Mouse (Mus musculus): ENCODE data around the gene Vav2.

Gene Vav2

DNA sequence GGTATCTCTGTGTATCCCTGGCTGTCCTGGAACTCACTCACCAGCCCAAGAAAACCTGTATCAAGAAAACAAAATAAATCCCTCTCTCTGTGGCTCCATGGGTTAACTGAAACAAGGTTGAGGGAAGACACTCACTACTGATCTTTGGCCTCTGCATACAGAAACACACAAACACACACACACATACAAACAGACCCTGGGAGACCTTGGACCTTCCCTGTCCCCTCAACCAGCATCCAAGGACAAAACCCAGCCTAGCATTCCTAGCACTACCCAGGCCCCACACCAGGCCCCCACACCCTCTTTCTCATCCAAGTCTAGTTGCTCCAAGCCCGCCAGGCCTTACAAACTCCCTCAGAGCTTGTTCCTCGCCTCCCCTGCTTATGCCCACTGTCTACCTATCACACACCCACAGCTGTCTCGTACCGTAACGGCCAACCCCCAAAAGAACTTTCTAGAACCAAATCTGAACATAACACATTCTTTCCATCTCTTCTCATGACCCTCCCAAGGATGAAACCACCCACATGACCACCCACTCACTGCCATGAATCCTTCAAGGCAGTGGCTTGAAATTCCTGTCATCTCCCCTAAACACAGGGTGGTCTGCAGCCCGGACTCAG is 16.2 kb downstream of the Vav2 start:
- DNase-seq (ENCODE audit: low read depth, low spot score): no peak

DNA sequence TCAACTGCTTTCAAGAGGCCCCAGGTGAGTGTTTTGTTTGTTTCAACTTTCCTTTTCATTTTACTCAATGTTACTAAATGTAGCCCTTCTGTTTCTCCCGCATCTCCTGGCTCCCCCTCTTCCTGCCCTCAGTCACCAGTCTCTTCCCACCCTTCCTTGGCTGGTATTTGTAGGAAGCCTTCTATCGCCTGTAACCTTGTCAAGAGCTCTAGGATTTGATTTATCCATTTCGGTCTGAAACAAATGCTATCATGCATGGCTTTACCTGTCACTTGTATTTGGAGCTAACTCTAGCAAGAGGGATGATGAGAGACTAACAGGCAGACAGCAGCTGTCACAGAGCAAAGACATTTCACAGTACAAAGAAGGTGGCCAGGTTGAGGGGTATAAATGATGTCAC is 18.6 kb downstream of the Vav2 start:
- no peak for DNase-seq (ENCODE audit: low read depth, low spot score)

DNA sequence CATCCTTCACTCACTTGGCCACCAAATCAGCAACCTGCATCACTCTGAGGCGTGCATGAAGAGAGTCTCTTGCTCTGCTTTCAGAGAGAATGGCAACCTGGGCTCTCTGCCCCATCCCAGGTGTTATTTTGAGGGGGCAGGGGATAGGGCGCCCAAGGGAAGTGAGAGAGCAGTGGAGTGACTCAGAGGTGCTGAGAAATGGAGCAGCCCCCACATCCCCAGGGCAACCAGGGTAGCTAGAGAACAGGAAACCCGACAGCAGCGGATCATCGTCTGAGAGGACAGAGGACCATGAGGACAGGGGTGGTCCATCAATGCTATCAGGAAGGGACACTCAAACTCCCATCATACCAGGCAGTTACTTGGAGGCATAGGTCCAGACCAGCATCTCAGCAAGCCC is 19.9 kb downstream of the Vav2 start:
- no peak for DNase-seq (ENCODE audit: low read depth, low spot score)

DNA sequence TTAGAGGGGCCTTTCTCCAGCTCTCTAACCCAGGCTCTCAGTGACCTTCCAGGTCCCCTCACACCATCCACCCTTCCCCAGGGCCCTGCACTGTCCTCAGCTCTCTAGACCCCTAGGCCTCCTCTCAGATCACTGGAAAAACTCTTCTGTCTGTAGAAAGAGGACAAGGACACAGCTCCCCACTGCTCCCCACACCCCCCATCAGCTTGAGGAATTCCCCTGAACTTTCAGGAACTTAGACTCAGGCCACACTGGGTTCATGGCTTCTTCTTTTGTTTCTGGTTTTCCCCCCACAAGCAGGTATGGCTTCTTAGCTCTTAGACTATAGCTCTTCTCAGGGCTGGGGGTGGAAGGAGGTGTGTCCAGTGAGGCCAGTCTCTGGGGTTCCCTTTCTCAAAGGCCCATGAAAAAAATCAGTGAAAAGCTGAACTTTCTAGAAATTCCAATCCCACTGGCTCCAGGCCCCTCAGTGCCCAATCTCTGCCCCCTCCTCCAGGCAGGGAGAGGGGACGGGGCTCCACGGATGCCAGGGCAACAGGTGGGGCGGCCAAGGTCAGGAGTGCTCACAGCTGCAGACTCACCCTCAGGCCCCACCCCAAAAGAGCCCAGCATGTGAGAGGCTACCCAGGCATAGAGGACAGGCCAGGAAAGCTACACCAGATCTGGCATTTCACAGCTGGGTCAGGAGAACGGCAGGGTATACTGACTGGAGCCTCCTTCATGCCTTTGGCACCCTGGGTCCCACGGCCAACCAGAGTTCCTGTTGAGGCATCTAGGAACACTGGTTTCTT is 21.5 kb downstream of the Vav2 start:
- DNase-seq (ENCODE audit: low read depth, low spot score): peak; percentile 7

DNA sequence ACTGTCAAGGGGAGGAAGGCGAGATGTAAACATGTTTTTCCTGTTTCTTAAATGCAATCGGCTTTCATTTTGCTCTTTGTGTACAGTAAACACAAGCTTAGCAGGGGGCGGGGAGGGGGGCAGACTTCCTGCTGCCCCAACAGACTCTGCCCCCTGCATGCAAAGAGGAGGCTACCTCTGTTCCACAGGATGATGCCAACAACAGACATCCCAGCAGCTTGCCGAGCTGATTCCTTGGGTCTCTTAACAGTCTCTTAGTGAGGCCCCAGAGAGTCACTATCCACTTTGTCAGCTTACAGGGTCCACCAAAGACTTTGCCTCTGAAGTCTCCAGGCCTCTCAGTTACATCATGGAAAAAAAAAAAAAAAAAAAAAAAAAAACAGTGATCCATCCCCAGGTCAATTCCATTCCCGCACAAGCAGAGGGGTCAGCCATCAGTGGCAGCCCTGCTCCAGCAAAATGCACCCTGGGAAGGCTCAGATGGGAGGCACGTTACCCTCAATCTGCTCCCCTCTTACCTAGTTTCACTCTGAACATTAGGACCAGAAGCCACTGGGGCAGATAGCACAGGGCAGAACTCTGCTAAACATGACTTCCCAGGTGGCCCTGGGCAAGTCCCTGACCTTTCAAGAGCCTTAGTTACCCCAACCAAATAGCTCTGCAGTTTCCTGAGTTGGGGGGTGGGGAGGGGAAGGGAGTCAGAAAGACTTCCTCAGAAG is 22.3 kb downstream of the Vav2 start:
- DNase-seq (ENCODE audit: low read depth, low spot score): peak; percentile 38

DNA sequence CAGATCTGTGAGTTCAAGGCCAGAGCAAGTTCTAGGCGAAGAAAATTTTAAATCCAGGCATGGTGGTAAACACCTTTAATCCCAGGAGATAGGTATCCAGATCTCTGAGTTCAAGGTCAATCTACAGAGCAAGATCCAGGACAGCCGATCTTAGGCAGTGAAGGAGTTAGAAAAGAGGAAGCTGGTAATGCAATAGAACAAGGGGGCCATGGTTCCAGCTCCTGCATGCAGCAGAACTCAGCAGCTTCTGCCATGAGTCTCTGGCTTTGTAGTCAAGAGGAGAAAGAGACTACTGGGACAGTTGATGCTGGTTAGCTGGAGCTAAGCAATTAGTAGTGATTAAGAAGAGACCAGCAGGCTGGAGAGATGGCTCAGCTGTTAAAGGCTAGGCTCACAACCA is 25.3 kb downstream of the Vav2 start:
- DNase-seq (ENCODE audit: low read depth, low spot score): no peak

DNA sequence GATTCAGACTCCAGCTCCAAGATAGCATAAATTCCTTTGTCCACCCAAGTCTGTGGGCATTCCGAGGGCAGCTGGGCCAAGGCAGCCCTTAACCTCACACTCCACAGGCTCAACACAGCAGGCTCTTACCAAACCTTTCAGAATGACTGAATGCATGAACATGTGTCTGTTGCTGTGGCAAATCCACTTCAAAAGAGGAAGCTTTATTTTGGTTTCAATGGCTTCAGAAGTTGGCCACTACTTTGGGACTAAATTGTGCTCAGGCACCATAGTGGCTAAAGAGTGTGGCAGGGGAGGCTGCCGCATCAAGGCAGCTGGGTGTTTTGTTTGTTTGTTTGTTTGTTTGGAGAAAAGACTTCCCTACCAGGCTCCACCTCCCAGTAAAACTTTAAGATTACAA is 26.8 kb downstream of the Vav2 start:
- DNase-seq (ENCODE audit: low read depth, low spot score): no peak

DNA sequence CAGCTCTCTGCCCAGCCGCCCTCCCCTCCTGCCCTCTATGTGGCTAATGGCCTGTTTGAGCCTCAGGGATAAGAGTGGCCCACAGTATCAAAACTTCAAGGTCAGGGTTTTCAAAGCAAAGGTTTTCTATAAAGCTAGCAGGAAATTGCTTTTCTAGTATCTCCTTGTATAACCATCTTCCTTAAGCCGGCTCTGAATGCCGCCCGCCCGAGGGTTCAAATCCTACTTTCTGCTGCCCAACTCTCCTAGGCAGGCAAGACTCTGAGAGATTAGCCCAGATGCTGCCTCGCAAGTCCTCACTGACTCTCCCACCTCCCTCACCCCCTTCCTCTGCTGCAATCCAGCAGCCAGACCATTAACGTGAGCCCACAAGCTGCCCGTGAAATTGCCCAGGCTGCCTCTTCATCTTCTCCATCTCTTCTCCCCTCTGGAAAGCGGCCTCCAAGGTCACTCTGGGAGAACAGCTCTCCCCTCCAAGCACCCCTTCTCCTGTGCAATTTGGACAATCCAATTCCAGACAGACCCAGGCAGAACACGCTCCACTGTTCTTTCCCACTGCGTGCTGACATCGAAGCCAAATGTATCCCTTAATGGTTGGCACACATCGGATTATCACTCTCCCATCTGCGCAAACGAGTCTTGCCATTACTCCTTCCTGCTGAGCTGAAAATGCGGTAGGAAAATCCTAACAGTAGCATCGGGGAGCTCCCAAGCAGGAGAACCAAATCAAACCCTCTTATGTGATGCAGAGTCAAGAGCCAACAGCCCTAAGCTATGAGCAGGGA is 30.0 kb downstream of the Vav2 start:
- no peak for DNase-seq (ENCODE audit: low read depth, low spot score)

DNA sequence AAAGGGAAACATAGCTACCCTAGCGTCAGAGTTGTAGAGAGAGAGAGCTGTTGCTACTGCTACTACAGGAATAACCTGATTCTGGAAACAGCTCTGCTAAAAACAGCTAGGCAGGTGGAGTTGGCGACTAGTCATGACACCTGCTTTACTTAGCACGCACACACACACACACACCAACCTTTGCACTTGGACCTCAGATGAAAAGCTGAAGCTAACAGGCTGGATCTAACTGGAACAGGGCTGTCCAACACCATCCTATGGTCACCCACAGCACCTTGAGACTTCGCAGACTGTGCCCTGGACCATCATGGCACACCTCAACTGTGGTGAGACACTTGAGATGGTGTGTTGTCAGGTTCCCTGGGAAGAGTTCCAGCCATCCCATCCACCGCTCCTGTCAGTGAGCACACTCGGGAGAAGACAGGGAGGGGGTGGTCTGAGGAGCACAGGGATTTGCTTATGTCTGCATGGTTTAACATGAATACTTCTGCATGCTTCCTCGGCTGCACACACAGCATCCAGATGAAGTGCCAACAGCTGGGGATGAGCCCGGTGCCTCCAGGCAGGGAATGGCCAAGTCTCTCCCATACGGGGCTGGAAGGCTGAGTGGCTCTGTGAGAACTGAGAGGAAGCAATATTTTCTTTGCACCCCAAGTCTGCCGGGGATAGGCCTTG is 32.5 kb downstream of the Vav2 start:
- no peak for DNase-seq (ENCODE audit: low read depth, low spot score)

DNA sequence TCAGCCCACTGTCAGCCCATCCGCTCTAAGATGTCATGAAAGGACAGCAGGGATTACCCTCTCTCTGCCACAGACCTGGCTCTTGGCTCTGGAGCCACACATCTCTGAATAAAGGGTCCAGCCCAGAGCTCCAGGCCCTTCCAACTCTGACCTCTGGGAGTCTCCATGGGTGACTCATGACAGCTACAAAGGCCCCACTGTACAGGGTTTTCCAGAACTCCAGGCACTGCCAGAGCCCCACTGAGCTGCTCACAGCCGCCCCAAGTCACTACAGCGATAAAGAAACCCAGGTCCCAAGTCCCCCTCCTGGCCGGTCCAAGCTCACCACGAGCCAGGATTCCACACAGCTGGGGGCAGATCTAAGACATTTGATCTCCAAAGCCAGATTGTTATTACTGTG is 34.6 kb downstream of the Vav2 start:
- no peak for DNase-seq (ENCODE audit: low read depth, low spot score)

DNA sequence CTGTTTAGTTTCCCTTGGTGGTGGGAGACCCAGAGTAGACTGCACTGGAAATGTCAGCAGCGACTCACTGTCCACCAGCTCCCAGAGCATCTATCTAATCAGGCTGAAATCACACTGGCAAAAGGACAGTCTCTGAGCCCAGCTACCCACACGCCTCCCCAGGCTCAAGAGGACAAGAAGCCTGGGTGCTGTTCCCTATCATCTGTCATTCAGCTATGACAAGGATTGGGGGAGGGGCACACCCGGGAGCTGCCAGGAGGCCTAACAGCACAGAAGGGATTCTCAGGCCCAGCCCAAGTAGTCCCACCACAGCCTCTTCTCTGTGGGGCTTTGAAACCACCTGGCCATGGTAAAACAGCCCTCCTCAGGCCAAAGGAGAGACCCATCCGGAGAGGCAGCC is 36.1 kb downstream of the Vav2 start:
- DNase-seq (ENCODE audit: low read depth, low spot score): no peak

DNA sequence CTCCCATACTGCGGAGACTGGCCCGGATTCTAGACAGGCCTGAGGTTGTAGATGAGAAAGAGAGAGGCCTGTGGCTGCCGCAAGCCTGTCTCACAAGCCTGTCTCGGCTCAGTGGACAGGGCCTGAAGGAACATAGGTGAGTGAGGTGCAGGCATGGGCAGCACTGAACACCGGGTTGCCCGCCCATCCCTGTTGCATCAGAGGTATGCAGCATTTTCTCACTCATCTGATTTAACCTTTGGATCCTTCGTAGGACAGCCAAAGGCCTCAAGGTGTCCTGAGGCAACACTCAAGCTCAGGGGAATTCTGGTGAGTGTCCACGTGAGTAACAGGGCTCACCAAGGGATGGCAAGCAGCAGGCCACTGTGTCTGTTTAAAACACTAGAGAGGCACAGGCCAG is 36.5 kb downstream of the Vav2 start:
- DNase-seq (ENCODE audit: low read depth, low spot score): no peak

DNA sequence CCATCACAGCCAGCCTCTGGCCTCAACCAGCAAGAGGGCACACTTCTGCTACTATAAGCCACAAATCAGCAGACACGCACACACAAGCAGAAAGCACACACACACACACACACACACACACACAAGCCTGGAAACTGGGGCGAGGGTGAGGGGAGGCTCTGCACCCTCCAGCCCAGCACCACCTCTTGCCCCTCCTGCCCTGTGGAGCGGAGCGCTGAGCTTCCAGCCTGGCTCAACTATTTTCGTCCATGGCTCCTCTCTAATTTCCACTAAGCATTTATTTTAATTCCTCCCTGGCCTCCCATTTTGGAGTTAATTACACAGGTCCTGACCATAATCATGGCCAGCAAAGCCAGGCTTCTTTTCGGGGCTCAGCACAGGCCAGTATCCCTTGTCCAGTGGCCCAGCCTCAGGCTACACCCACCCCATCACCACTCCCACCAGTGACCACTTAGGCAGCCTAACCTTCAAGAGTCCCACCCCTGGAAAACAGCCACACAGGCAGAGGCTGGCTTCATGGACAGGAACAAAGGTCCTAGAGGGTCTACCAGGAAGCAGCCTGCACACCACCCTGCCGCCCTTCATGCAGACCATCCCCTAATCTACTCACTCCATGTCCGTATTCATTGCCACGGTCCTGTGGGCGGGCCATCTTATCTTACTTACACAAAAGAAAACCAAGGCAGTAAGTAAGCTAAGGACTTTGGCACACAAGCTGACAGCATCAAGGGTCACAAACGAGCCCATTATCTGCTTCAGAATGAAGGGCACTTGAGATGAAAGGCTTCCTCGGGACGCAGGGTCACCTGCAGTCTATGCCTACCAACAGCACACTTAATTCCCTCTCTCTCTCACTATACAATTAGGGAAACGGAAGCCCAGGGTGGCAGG is 37.3 kb downstream of the Vav2 start:
- no peak for DNase-seq (ENCODE audit: low read depth, low spot score)

DNA sequence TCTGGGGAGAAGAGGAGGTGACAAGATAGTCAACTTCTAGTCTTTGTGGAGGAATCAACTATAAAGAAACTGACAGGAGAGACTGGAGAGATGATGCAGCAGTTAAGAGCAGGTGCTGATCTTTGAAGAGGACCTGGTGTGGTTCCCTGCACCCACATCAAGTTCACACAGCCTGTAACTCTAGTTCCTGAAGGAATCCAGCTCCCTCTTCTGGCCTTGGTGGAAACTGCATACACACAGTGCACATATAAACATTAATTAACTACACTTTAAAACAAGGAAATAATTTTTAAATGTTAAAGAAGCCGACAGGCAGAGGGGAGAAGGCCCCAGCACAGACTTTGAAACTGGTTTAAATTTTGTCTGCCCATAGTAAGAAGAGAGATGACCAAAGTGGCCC is 39.6 kb downstream of the Vav2 start:
- DNase-seq (ENCODE audit: low read depth, low spot score): no peak

DNA sequence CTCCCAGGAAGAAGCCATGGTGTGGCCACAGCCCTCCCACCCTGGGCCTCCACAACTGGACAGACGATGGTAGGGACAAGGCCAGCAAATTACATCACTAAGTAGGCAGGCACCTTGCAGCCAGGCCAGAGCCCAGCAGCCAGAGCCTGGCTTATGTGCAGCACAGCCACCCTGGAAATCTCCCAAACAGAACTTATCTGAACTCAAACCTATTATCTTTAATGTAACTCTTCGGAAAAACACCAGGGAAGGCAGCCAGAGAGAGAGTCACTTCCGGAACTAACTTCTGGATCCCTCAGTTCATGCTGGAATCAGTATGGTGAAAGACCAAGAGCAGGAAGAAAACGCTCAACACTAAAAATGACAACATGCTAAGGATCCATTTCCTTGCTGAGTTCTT is 45.1 kb downstream of the Vav2 start:
- DNase-seq (ENCODE audit: low read depth, low spot score): no peak

DNA sequence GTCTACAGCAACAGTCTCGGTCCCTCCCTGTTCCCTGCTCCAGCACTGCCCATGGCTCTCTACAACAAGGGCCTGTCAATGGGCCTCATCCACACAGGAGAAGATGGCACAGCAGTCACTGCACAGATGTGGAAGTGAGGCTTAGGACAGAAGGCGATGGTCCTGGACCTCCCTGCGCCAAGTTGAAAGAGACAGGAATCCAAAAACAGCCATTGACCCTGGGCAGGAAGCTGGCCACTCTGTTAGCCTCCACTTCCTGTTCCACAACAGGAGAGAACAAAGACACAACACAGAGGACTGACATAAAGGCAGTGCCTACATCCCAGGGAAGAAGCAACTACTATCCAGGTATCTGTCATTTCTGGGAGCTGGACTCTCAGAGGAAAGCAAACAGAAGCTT is 45.6 kb downstream of the Vav2 start:
- DNase-seq (ENCODE audit: low read depth, low spot score): no peak

DNA sequence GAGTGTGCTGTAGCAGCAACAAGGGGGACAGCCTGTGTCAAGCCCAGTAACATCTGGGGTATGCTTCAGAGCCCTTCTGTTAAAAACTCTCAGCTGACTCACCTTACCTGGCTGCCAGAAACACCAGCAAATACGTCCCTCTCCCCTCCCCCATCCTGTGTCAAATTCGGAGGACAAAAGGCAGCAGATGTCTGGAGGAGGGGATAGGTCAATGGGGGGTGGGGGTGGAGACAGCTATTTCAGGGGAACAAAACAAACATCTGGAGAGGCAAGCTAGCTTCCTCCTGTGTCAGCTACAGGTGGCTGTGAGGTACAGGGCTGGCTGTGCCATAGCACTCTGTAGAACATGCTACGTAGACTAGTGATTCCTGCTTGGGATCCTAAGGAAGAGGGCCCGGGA is 49.0 kb downstream of the Vav2 start:
- DNase-seq (ENCODE audit: low read depth, low spot score): no peak

DNA sequence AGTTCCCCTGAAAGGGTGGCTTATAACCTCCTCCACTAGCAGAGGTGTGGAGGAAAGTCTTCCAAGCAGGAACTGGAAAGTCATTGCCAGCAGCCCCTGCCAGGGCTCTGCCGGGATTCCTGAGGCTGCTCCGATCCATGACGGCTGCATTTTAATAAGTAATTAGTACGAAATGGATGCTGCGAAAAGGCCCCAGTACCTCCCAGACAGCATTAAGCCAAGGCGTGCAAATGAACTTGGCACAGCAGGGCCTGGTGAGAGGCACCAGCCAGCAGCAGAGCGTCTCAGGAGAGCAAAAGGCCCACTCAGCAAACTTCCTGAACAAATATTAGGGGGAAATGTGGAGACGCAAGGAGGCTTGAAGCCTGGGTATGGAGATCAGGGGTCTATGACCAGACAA is 49.7 kb downstream of the Vav2 start:
- DNase-seq (ENCODE audit: low read depth, low spot score): no peak

DNA sequence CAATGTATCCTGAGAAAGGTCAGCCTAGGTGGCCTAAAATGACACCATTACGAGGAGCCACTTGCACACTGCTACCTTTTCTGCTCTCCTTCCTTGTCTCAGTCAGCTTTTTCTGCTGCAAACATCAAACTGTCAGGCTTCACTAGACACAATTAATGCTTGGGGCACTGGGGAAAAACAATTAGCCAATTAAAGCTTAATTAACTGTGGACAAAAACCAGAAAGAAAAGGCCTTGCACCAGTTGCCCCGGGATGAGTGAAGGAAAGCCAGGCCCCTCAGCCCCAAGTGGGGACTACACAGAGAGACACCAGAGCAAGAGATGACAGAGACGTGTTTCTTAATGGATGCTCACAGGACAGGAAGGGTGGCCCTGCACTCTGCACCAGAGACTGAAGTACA is 51.7 kb downstream of the Vav2 start:
- DNase-seq (ENCODE audit: low read depth, low spot score): no peak

DNA sequence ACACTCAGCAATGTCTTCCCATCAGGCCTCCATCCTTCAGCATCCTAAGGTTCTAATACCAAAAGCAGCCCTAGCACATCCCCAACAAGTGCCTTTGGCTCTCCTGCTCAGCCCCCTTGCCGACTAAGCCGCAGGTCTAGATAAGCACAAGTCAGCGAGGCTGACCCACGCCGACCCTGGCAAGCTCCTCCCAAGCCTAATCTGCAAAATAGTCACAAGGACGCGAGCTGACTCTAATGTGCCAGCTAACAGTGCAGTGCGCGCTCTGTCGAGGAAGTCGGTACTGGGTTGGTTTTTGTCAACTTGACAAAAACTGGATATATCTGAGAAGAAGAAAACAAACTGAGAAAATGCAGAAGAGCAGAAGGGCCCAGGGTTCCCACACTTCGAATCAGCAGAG is 53.5 kb downstream of the Vav2 start:
- DNase-seq (ENCODE audit: low read depth, low spot score): no peak

DNA sequence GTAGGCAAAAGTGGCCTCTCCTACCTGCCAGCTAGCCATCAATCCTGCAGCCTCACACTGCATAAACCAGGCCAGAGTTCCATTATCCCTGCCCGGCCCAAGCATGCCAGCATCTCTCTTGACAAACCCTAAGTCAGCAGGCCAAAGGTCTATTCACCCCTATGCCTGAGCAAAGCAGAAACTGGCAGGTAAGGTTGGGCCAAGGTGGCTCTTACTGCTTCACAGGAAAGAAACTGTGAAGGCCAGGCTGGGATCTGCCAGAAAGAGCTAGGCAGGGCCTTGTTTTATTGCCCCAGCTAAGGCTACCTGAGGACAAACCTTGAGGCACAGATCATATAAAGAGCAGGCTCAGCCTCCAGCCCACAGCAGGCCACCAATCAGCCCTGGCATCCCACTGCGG is 55.4 kb downstream of the Vav2 start:
- no peak for DNase-seq (ENCODE audit: low read depth, low spot score)
